ENCODE assay signal across 29 mouse cellular contexts in genomic region chr1:66113916-66114315, GRCm38 (mm10).
A peak's percentile ranks its signal among the peaks of the same experiment; 100 is the strongest.
DNase-seq lines count a peak whose midpoint lies in the region; ATAC-seq and TF ChIP-seq lines count a peak whose summit lies in the region.
"Had no signal": no experiment of that assay in that cellular context is flagged by ENCODE, and none has a peak within 500 bp of the region (broad histone marks: within the 10 kb centered on the region; RNA-seq: fewer than 3 reads in every experiment).

No protein-coding gene starts in this region.

- H3K27ac ChIP-seq in lung, postnatal 0 days (ENCODE audit: low read length): no peak overlapping the region
- H3K27ac ChIP-seq: embryonic facial prominence, embryonic 12.5 days; gastrocnemius, adult 2 months; hindbrain, embryonic 13.5 days; kidney, postnatal 0 days; liver, embryonic 13.5 days; macrophage; midbrain, embryonic 13.5 days; neural tube, embryonic 13.5 days had no signal

- H3K4me2 ChIP-seq in lung, postnatal 0 days (replicated peaks; ENCODE audit: low read depth, low read length): no peak overlapping the region
- H3K4me2 ChIP-seq: embryonic facial prominence, embryonic 12.5 days; heart, embryonic 12.5 days; hindbrain, embryonic 13.5 days; liver, embryonic 13.5 days; midbrain, embryonic 13.5 days; neural tube, embryonic 13.5 days had no signal

- WGBS in lung, postnatal 0 days: 17% methylated on average over 1 of the region's 1 CpGs

- no peaks in the 10 kb centered on the region for H3K4me1 ChIP-seq in lung, postnatal 0 days (ENCODE audit: insufficient read depth, low read depth, low read length)
- H3K4me1 ChIP-seq: embryonic facial prominence, embryonic 12.5 days; heart, embryonic 12.5 days; hindbrain, embryonic 13.5 days; liver, embryonic 13.5 days; neural tube, embryonic 13.5 days had no signal

- TF ChIP-seq CTCF in lung, postnatal 0 days (IDR thresholded peaks at IDR 0.05): no peak

- H3K9ac ChIP-seq in lung, postnatal 0 days (replicated peaks; ENCODE audit: low read depth): no peak overlapping the region
- H3K9ac ChIP-seq: embryonic facial prominence, embryonic 12.5 days; heart, embryonic 12.5 days; hindbrain, embryonic 13.5 days; liver, embryonic 13.5 days; midbrain, embryonic 13.5 days; neural tube, embryonic 13.5 days had no signal

- DNase-seq in kidney, adult 11 months: peak; percentile 8
- DNase-seq in kidney, adult 18-20 months: no peak
- DNase-seq in lung, postnatal 0 days (ENCODE audit: low spot score): peak; percentile 8
- no peak for DNase-seq in lung, postnatal 4 days
- peak; percentile 35 for DNase-seq in kidney, postnatal 14 days
- DNase-seq in cerebellum, adult 9-11 months: no peak
- no peak for DNase-seq in right cerebral cortex, postnatal 4 days
- DNase-seq: adrenal gland, adult 8-10 months; B cell, adult 2 months; cerebellum, adult 8-10 months; cerebellum, postnatal 36 days; gastrocnemius, adult 2 months; gastrocnemius, postnatal 36 days; heart, adult 18-20 months; heart, postnatal 4 days; layer of hippocampus, postnatal 36 days; left cerebral cortex, postnatal 4 days; liver, embryonic 13.5 days; right cerebral cortex, postnatal 14 days; spleen, adult 18-20 months; thymus, postnatal 14 days had no signal

- H3K4me3 ChIP-seq in lung, postnatal 0 days (ENCODE audit: low read depth, low read length): no peak overlapping the region
- H3K4me3 ChIP-seq: embryonic facial prominence, embryonic 12.5 days; gastrocnemius, adult 2 months; heart, embryonic 12.5 days; hindbrain, embryonic 13.5 days; liver, embryonic 13.5 days; midbrain, embryonic 13.5 days; neural tube, embryonic 13.5 days had no signal

- no peaks in the 10 kb centered on the region for H3K36me3 ChIP-seq in lung, postnatal 0 days (ENCODE audit: insufficient read depth, low read length)
- H3K36me3 ChIP-seq: embryonic facial prominence, embryonic 12.5 days; heart, embryonic 12.5 days; hindbrain, embryonic 13.5 days; liver, embryonic 13.5 days; midbrain, embryonic 13.5 days; neural tube, embryonic 13.5 days had no signal

- no peak for TF ChIP-seq EP300 in lung, postnatal 0 days (IDR thresholded peaks at IDR 0.05)

- H3K9me3 ChIP-seq in lung, postnatal 0 days (ENCODE audit: low read length): no peaks in the 10 kb centered on the region
- H3K9me3 ChIP-seq: embryonic facial prominence, embryonic 12.5 days; heart, embryonic 12.5 days; liver, embryonic 13.5 days had no signal

- ATAC-seq in lung, postnatal 0 days: no peak
- ATAC-seq: forebrain, embryonic 16.5 days; midbrain, embryonic 13.5 days had no signal

- no peaks in the 10 kb centered on the region for H3K27me3 ChIP-seq in lung, postnatal 0 days (replicated peaks; ENCODE audit: insufficient read depth, low read length)
- H3K27me3 ChIP-seq: embryonic facial prominence, embryonic 12.5 days; heart, embryonic 12.5 days; hindbrain, embryonic 13.5 days; liver, embryonic 13.5 days; midbrain, embryonic 13.5 days; neural tube, embryonic 13.5 days had no signal

Comparison
In these comparisons a context has a peak if more than half of its experiments do, and no peak if none do; other contexts are left out.
1. DNase-seq: peak in kidney, adult 11 months (single experiment), lung, postnatal 0 days (single experiment) and kidney, postnatal 14 days (single experiment); none in kidney, adult 18-20 months (single experiment), lung, postnatal 4 days (0 of 2), cerebellum, adult 9-11 months (single experiment) and right cerebral cortex, postnatal 4 days (single experiment).